Mouse (Mus musculus): ENCODE measurements around the gene Gpr137.

DNA sequence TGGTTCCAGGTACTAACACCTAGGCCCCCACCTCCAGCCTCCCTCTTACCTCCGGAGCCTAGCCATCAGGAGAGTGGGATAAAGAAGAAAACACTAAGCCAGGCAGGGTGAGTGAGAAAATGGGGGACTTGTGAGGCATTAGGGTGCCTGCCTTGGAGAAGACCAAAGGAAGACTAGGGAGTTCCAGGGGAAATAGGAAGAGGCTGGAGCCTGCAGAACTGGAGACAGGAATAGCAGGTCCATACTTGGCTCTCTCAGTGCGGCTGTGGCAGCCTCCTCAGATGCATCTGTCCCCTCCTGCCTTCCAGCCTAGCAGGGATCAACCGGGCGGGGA, 9.2 kb downstream of the Gpr137 start:
- no peak for TF ChIP-seq CTCF (IDR thresholded peaks at IDR 0.05; ENCODE audit: control insufficient read depth, insufficient read depth, insufficient read length)
- no peak for TF ChIP-seq MAX (IDR thresholded peaks at IDR 0.05)
- TF ChIP-seq USF1 (IDR thresholded peaks at IDR 0.05; ENCODE audit: low read depth) = no peak
- no peak for TF ChIP-seq MYOD1 (IDR thresholded peaks at IDR 0.05; ENCODE audit: control insufficient read depth, insufficient read length, low read depth)

Data from C2C12 (cell line).